Comparison of ENCODE assay signal across 8 mouse cellular contexts in genomic region chr15:81554558-81555297, GRCm38 (mm10). TPM values are rescaled to one million over a fixed set of nuclear protein-coding genes. Genes with fewer than 3 reads are reported as not detected.
DNase-seq lines count a peak whose midpoint lies in the region.

No protein-coding gene starts in this region.

- peak; percentile 29 for DNase-seq in lung, postnatal 10 days
- no peak for DNase-seq in lung, postnatal 25 days (ENCODE audit: low spot score)
- DNase-seq in gastrocnemius, postnatal 10 days: peak; percentile 12
- peak; percentile 40 for DNase-seq in kidney, postnatal 14 days
- DNase-seq in yolk sac, embryonic 10.5 days (ENCODE audit: low spot score): peak; percentile 88
- DNase-seq in T-cell, adult 2 months (ENCODE audit: low spot score): no peak
- no peak for DNase-seq in urinary bladder, adult 2 months (ENCODE audit: low spot score)
- no peak for DNase-seq in right cerebral cortex, adult 18-20 months

RNA-seq across cellular contexts. Expression of gene Ep300, which starts 30.4 kb away (rescaled TPM):
- total RNA-seq in gastrocnemius, postnatal 10 days (2021): 10 to 100 TPM; 31.2 to 38.4 TPM
- 15.4 and 32.8 TPM in 2 replicates for polyA plus RNA-seq in urinary bladder, adult 2 months (2012; rRNA removed)

Comparison
In these comparisons a context has a peak if more than half of its experiments do, and no peak if none do; other contexts are left out.
1. DNase-seq: peak in lung, postnatal 10 days (single experiment), gastrocnemius, postnatal 10 days (single experiment), kidney, postnatal 14 days (single experiment) and yolk sac, embryonic 10.5 days (single experiment); none in lung, postnatal 25 days (single experiment), T-cell, adult 2 months (single experiment), urinary bladder, adult 2 months (single experiment) and right cerebral cortex, adult 18-20 months (single experiment).